Mouse (Mus musculus) liver, embryonic 11.5 days (tissue): ENCODE results near the gene Pknox1. TPM values are rescaled to one million over a fixed set of nuclear protein-coding genes. Genes with fewer than 3 reads are reported as not detected.
"Not testable (repeated sequence)": the region's sequence is repeated elsewhere in the genome, so short reads cannot be mapped to it uniquely, and the experiment has no call there.

Source experiments
- ATAC-seq: fragments of 200-750 bp; cut with Nextera tagmentation; replicated peaks from 2 replicates; pipeline ENCODE4 v1.8.0; 2017; ENCODE audit warnings: moderate number of reproducible peaks, mild to moderate bottlenecking, moderate TSS enrichment, moderate library complexity; ENCODE audit not compliant: low FRiP score
- DNase-seq: peaks from one replicate; pipeline ENCODE4 v3.0.0-alpha.2; 2017; ENCODE audit warnings: low spot score
- H3K27ac ChIP-seq: fragments of 300-500 bp; sonication (generic); 2 replicates; pipeline ENCODE4 v1.5.1; 2014; ENCODE audit warnings: mild to moderate bottlenecking, low read depth, low read length, control low read depth
- H3K27me3 ChIP-seq: fragments of 300-500 bp; sonication (generic); replicated peaks from 2 replicates; pipeline ENCODE4 v1.6.1; 2014; ENCODE audit warnings: low read length, mixed read lengths; ENCODE audit not compliant: control insufficient read depth, insufficient read depth
- H3K36me3 ChIP-seq: fragments of 300-500 bp; sonication (generic); 2 replicates; pipeline ENCODE4 v1.6.1; 2014; ENCODE audit warnings: mild to moderate bottlenecking, low read length, moderate library complexity, mixed read lengths; ENCODE audit not compliant: control insufficient read depth, insufficient read depth
- H3K4me1 ChIP-seq: fragments of 300-500 bp; sonication (generic); replicated peaks from 2 replicates; pipeline ENCODE4 v1.6.1; 2014; ENCODE audit warnings: low read length, mixed read lengths; ENCODE audit not compliant: control insufficient read depth, insufficient read depth
- H3K4me2 ChIP-seq: fragments of 300-500 bp; sonication (generic); 2 replicates; pipeline ENCODE4 v1.6.1; 2014; ENCODE audit warnings: mild to moderate bottlenecking, control low read depth, moderate library complexity
- H3K4me3 ChIP-seq: fragments of 300-500 bp; sonication (generic); 2 replicates; pipeline ENCODE4 v1.5.1; 2014; ENCODE audit warnings: low read depth, low read length, control low read depth
- H3K9ac ChIP-seq: fragments of 300-500 bp; sonication (generic); 2 replicates; pipeline ENCODE4 v1.6.1; 2014; ENCODE audit warnings: low read depth, low read length, control low read depth
- H3K9me3 ChIP-seq: fragments of 300-500 bp; sonication (generic); 2 replicates; pipeline ENCODE4 v1.6.1; 2016; ENCODE audit warnings: low read length, inconsistent platforms, mixed read lengths; ENCODE audit not compliant: control insufficient read depth
- WGBS: fragments of 180-500 bp; shearing (Covaris S2); extraction: QIAGEN DNeasy Blood & Tissue Kit; methylation state at CpG from one replicate; pipeline ENCODE4 v1.1.7; 2014; 5-methylcytosine and 5-hydroxymethylcytosine counted together
- polyA plus RNA-seq: library from polyadenylated mRNA; unstranded; fragments of >200 nt; fragmentation: Nextera tagmentation; extraction: Ambion mirVana; gene quantifications from 2 replicates; pipeline ENCODE4 v1.2.1, GENCODE M21; 2014

Gene Pknox1
- polyA plus RNA-seq, 1 experiment from 2014 or later, result 25.8 TPM

- H3K9ac ChIP-seq, result no peak overlapping the region
- WGBS, result 83% methylated on average over 9 of the region's 9 CpGs
- H3K4me1 ChIP-seq, result no peaks in the 10 kb centered on the region
- no peaks in the 10 kb centered on the region for H3K36me3 ChIP-seq
- DNase-seq, result no peak
- no peak overlapping the region for H3K4me3 ChIP-seq
- no peak overlapping the region for H3K4me2 ChIP-seq
- ATAC-seq, result no peak
- no peaks in the 10 kb centered on the region for H3K27me3 ChIP-seq
- no peaks in the 10 kb centered on the region; the same call in 1 of the 2 replicates for H3K9me3 ChIP-seq
- H3K27ac ChIP-seq, result no peak overlapping the region
Observed at GRCm38 (mm10) chr17:31546444-31547196, 17.9 kb upstream of the Pknox1 start.

- H3K27ac ChIP-seq, result no peak overlapping the region
- ATAC-seq, result no peak
- H3K9ac ChIP-seq, result no peak overlapping the region
- peaks cover 2% of the 10 kb centered on the region; the same call in 1 of the 2 replicates for H3K9me3 ChIP-seq
- H3K4me2 ChIP-seq, result no peak overlapping the region
- H3K27me3 ChIP-seq, result no peaks in the 10 kb centered on the region
- DNase-seq, result no peak
- no peaks in the 10 kb centered on the region for H3K4me1 ChIP-seq
- WGBS, result 81% methylated on average over 3 of the region's 3 CpGs
- no peak overlapping the region for H3K4me3 ChIP-seq
- H3K36me3 ChIP-seq, result no peaks in the 10 kb centered on the region
Observed at GRCm38 (mm10) chr17:31547974-31548373, 16.6 kb upstream of the Pknox1 start.

GRCm38 (mm10) chr17:31549389-31549788 is 15.1 kb upstream of the Pknox1 start:
- Histone ChIP-seq H3K9me3 (peaks cover 2% of the 10 kb centered on the region; the same call in 1 of the 2 replicates), H3K4me1 (no peaks in the 10 kb centered on the region), H3K4me3 (no peak overlapping the region), H3K9ac (no peak overlapping the region), H3K27ac (no peak overlapping the region), H3K4me2 (no peak overlapping the region), H3K27me3 (no peaks in the 10 kb centered on the region), H3K36me3 (no peaks in the 10 kb centered on the region)
- ATAC-seq, result no peak
- DNase-seq, result no peak
- WGBS, result 64% methylated on average over 8 of the region's 8 CpGs

- not testable (repeated sequence) for H3K27ac ChIP-seq, H3K9ac ChIP-seq, H3K4me1 ChIP-seq, DNase-seq, H3K4me3 ChIP-seq, H3K36me3 ChIP-seq, H3K4me2 ChIP-seq, H3K9me3 ChIP-seq, ATAC-seq, H3K27me3 ChIP-seq
- WGBS, result 92% methylated on average over 23 of the region's 23 CpGs
Observed at GRCm38 (mm10) chr17:31552601-31553000, 11.9 kb upstream of the Pknox1 start.

GRCm38 (mm10) chr17:31556253-31556652 is 8.3 kb upstream of the Pknox1 start:
- H3K27me3 ChIP-seq, result no peaks in the 10 kb centered on the region
- H3K36me3 ChIP-seq, result no peaks in the 10 kb centered on the region
- peaks cover 2% of the 10 kb centered on the region; the same call in 1 of the 2 replicates for H3K9me3 ChIP-seq
- no peak for ATAC-seq
- no peak overlapping the region for H3K4me2 ChIP-seq
- no peak for DNase-seq
- no peak overlapping the region for H3K9ac ChIP-seq
- H3K27ac ChIP-seq, result no peak overlapping the region
- H3K4me1 ChIP-seq, result peaks cover 9% of the 10 kb centered on the region
- 69% methylated on average over 4 of the region's 4 CpGs for WGBS
- no peak overlapping the region for H3K4me3 ChIP-seq

- H3K36me3 ChIP-seq, result no peaks in the 10 kb centered on the region
- DNase-seq (no peak), ATAC-seq (no peak)
- no peaks in the 10 kb centered on the region for H3K27me3 ChIP-seq
- H3K9ac ChIP-seq, result no peak overlapping the region
- no peaks in the 10 kb centered on the region for H3K9me3 ChIP-seq
- H3K4me2 ChIP-seq, result no peak overlapping the region
- H3K4me1 ChIP-seq, result peaks cover 9% of the 10 kb centered on the region
- H3K4me3 ChIP-seq, result no peak overlapping the region
- H3K27ac ChIP-seq, result no peak overlapping the region
- 71% methylated on average over 11 of the region's 11 CpGs for WGBS
Observed at GRCm38 (mm10) chr17:31557124-31557880, 7.2 kb upstream of the Pknox1 start.

GRCm38 (mm10) chr17:31557947-31558542 is 6.5 kb upstream of the Pknox1 start:
- H3K4me2 ChIP-seq, result no peak overlapping the region
- H3K27me3 ChIP-seq, result no peaks in the 10 kb centered on the region
- H3K4me3 ChIP-seq, result no peak overlapping the region
- no peaks in the 10 kb centered on the region for H3K9me3 ChIP-seq
- H3K9ac ChIP-seq, result no peak overlapping the region
- peak overlapping the region; percentile 25; the same call in 1 of the 2 replicates for H3K27ac ChIP-seq
- whole genome bisulfite sequencing, result 71% methylated on average over 10 of the region's 10 CpGs
- DNase-seq, result no peak
- peaks cover 10% of the 10 kb centered on the region for H3K4me1 ChIP-seq
- no peaks in the 10 kb centered on the region for H3K36me3 ChIP-seq
- ATAC-seq, result no peak

GRCm38 (mm10) chr17:31559021-31559789 is 5.3 kb upstream of the Pknox1 start:
- Histone ChIP-seq H3K27ac (no peak overlapping the region), H3K4me1 (peaks cover 16% of the 10 kb centered on the region), H3K36me3 (no peaks in the 10 kb centered on the region), H3K4me3 (no peak overlapping the region), H3K27me3 (no peaks in the 10 kb centered on the region), H3K9me3 (no peaks in the 10 kb centered on the region), H3K9ac (no peak overlapping the region), H3K4me2 (no peak overlapping the region)
- no peak for DNase-seq
- no peak for ATAC-seq
- 83% methylated on average over 11 of the region's 11 CpGs for WGBS
